Mouse (Mus musculus): ENCODE measurements around the gene Fndc11. TPM values are rescaled to one million over a fixed set of nuclear protein-coding genes. Genes with fewer than 3 reads are reported as not detected.

Fndc11 gene
- polyA plus RNA-seq, 1 experiment from 2014 or later = not detected

GRCm38 (mm10) chr2:181237251-181238014 lies 17.6 kb downstream of the Fndc11 start:
- Histone ChIP-seq H3K27ac (ENCODE audit: low read depth, low read length) (no peak overlapping the region), H3K27me3 (replicated peaks; ENCODE audit: control insufficient read depth, insufficient read depth, low read length) (no peaks in the 10 kb centered on the region), H3K4me3 (ENCODE audit: low read depth, low read length) (no peak overlapping the region), H3K4me2 (replicated peaks; ENCODE audit: low read depth) (no peak overlapping the region), H3K36me3 (ENCODE audit: control insufficient read depth, insufficient read depth) (peaks cover 67% of the 10 kb centered on the region), H3K9me3 (ENCODE audit: control insufficient read depth) (no peaks in the 10 kb centered on the region), H3K4me1 (replicated peaks; ENCODE audit: control insufficient read depth, insufficient read depth, low read length) (peaks cover 5% of the 10 kb centered on the region; the same call in 1 of the 2 replicates), H3K9ac (ENCODE audit: low read depth, low read length) (no peak overlapping the region)
- no peak for TF ChIP-seq CTCF (IDR thresholded peaks at IDR 0.05; ENCODE audit: low read depth)
- no peak for ATAC-seq
- 89% methylated on average over 17 of the region's 17 CpGs for WGBS

DNA sequence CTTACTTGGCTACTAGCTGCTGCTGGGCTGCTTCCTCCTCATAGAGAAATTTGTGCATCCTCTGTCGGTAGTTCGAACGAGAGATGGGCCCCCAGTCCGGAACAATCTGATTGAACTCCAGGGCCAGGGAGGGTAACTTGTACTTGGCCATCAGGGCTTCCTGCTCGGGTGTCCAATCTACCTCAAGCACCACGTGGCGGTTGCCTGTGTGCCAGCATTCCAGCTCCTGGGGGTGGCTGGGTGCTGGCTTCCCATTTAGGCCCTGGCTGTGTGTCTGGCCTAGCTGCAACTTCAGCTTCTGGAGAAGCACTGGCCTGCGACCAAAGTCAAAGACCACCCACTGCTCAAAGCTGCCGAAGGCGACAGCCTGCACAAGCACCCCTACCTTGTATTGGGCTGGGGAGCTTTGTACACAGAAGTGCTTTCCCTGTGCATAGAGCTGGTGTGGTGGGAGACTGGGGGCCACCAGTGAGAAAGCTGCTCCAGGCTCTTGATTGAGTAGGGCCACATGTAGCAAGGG lies 18.3 kb downstream of the Fndc11 start:
- Histone ChIP-seq H3K4me1 (replicated peaks; ENCODE audit: control insufficient read depth, insufficient read depth, low read length) (peaks cover 5% of the 10 kb centered on the region; the same call in 1 of the 2 replicates), H3K9me3 (ENCODE audit: control insufficient read depth) (no peaks in the 10 kb centered on the region), H3K9ac (ENCODE audit: low read depth, low read length) (no peak overlapping the region), H3K4me2 (replicated peaks; ENCODE audit: low read depth) (0 out of 2 replicates have a peak overlapping the region, but pooled peaks have one; percentile 9), H3K36me3 (ENCODE audit: control insufficient read depth, insufficient read depth) (peaks cover 61% of the 10 kb centered on the region), H3K27ac (ENCODE audit: low read depth, low read length) (no peak overlapping the region), H3K27me3 (replicated peaks; ENCODE audit: control insufficient read depth, insufficient read depth, low read length) (no peaks in the 10 kb centered on the region), H3K4me3 (ENCODE audit: low read depth, low read length) (no peak overlapping the region)
- ATAC-seq = no peak
- 89% methylated on average over 10 of the region's 10 CpGs for WGBS
- TF ChIP-seq CTCF (IDR thresholded peaks at IDR 0.05; ENCODE audit: low read depth) = no peak

GRCm38 (mm10) chr2:181238861-181239260 lies 19.0 kb downstream of the Fndc11 start:
- peaks cover 5% of the 10 kb centered on the region; the same call in 1 of the 2 replicates for H3K4me1 ChIP-seq (replicated peaks; ENCODE audit: control insufficient read depth, insufficient read depth, low read length)
- no peaks in the 10 kb centered on the region for H3K27me3 ChIP-seq (replicated peaks; ENCODE audit: control insufficient read depth, insufficient read depth, low read length)
- ATAC-seq = no peak
- peaks cover 54% of the 10 kb centered on the region for H3K36me3 ChIP-seq (ENCODE audit: control insufficient read depth, insufficient read depth)
- no peaks in the 10 kb centered on the region for H3K9me3 ChIP-seq (ENCODE audit: control insufficient read depth)
- no peak for TF ChIP-seq CTCF (IDR thresholded peaks at IDR 0.05; ENCODE audit: low read depth)
- H3K4me3 ChIP-seq (ENCODE audit: low read depth, low read length) = 0 out of 2 replicates have a peak overlapping the region, but pooled peaks have one; percentile 14
- no peak overlapping the region for H3K27ac ChIP-seq (ENCODE audit: low read depth, low read length)
- 0 out of 2 replicates have a peak overlapping the region, but pooled peaks have one; percentile 23 for H3K9ac ChIP-seq (ENCODE audit: low read depth, low read length)
- peak overlapping the region; percentile 75 for H3K4me2 ChIP-seq (replicated peaks; ENCODE audit: low read depth)
- 64% methylated on average over 2 of the region's 2 CpGs for WGBS

DNA sequence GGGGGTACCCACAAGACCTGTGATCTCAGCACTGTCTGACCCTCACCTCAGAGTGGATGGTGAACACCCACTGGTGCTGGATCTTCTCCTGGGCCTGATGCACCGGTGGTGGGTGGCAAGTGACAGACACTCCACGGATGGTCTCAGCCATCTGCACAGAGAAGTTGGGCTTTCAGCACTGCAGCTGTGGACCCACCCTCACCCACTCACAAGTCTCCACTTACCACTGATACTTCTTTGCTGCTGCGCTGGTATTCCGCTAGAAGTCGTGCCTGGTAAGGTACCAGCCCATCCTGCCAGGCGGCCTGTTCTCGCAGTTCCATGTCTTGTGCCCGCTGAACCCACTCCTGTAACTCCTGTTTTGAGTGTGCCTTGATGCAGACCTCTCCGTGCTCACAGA lies 19.4 kb downstream of the Fndc11 start:
- H3K9me3 ChIP-seq (ENCODE audit: control insufficient read depth) = no peaks in the 10 kb centered on the region
- peaks cover 5% of the 10 kb centered on the region; the same call in 1 of the 2 replicates for H3K4me1 ChIP-seq (replicated peaks; ENCODE audit: control insufficient read depth, insufficient read depth, low read length)
- 96% methylated on average over 9 of the region's 9 CpGs for WGBS
- H3K27ac ChIP-seq (ENCODE audit: low read depth, low read length) = no peak overlapping the region
- peak overlapping the region; percentile 75 for H3K4me2 ChIP-seq (replicated peaks; ENCODE audit: low read depth)
- 0 out of 2 replicates have a peak overlapping the region, but pooled peaks have one; percentile 23 for H3K9ac ChIP-seq (ENCODE audit: low read depth, low read length)
- ATAC-seq = no peak
- no peak for TF ChIP-seq CTCF (IDR thresholded peaks at IDR 0.05; ENCODE audit: low read depth)
- H3K27me3 ChIP-seq (replicated peaks; ENCODE audit: control insufficient read depth, insufficient read depth, low read length) = no peaks in the 10 kb centered on the region
- peak overlapping the region; percentile 14 for H3K4me3 ChIP-seq (ENCODE audit: low read depth, low read length)
- H3K36me3 ChIP-seq (ENCODE audit: control insufficient read depth, insufficient read depth) = peaks cover 50% of the 10 kb centered on the region

DNA sequence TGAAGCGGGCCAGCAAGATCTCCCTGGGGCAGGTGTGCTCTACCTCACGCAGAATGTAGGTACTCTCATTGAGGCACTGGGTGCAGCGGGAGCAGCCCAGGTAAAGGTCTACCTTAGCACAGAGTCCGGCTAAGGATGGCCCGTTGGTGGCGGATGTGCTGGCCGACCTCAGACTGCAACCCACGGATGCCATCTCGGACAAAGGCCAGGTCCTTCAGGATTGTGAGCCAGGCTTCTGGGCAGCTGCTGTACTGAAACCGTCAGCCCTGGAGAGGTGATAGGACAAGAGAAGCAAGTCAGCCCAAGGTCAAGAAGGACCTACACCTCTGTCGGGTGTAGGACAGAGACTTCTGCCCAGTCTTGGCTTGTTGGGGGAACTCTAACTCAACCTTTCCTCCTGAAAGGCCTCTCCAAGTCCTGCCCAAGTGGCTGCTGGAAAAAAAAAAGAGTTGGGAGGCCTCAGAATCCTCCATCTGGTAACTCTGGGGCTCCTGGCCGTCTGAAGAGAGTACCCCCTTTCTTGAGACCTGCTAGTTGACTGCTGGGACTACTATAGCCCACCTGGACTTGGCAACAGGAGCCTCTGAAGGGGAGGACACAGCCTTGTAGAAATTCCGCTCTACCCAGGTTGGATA lies 21.1 kb downstream of the Fndc11 start:
- WGBS = 87% methylated on average over 13 of the region's 13 CpGs
- Histone ChIP-seq H3K9ac (ENCODE audit: low read depth, low read length) (peak overlapping the region; percentile 76), H3K27ac (ENCODE audit: low read depth, low read length) (peak overlapping the region; percentile 84), H3K4me1 (replicated peaks; ENCODE audit: control insufficient read depth, insufficient read depth, low read length) (peaks cover 8% of the 10 kb centered on the region; the same call in 1 of the 2 replicates), H3K4me2 (replicated peaks; ENCODE audit: low read depth) (peak overlapping the region; percentile 75), H3K4me3 (ENCODE audit: low read depth, low read length) (peak overlapping the region; percentile 78), H3K36me3 (ENCODE audit: control insufficient read depth, insufficient read depth) (peaks cover 34% of the 10 kb centered on the region), H3K9me3 (ENCODE audit: control insufficient read depth) (no peaks in the 10 kb centered on the region), H3K27me3 (replicated peaks; ENCODE audit: control insufficient read depth, insufficient read depth, low read length) (no peaks in the 10 kb centered on the region)
- no peak; the same call in 1 of the 2 replicates for ATAC-seq
- no peak for TF ChIP-seq CTCF (IDR thresholded peaks at IDR 0.05; ENCODE audit: low read depth)
